Mouse (Mus musculus) retina, postnatal 7 days (tissue): ENCODE data around the gene Bola1.
A peak's percentile ranks its signal among the peaks of the same experiment; 100 is the strongest.
"Not testable (repeated sequence)": the region's sequence is repeated elsewhere in the genome, so short reads cannot be mapped to it uniquely, and the experiment has no call there.

Experiments used
- DNase-seq: peaks from one replicate; pipeline ENCODE4 v3.0.0-alpha.2; 2012; ENCODE audit warnings: low read depth, low spot score

The Bola1 gene

GRCm38 (mm10) chr3:96226695-96227648 lies 7.5 kb upstream of the Bola1 start:
- DNase-seq: no peak

GRCm38 (mm10) chr3:96225421-96225820 lies 5.9 kb upstream of the Bola1 start:
- DNase-seq: no peak

GRCm38 (mm10) chr3:96222774-96223173 lies 3.3 kb upstream of the Bola1 start:
- no peak for DNase-seq

GRCm38 (mm10) chr3:96221640-96222038 lies 2.1 kb upstream of the Bola1 start:
- no peak for DNase-seq

- peak; percentile 41 for DNase-seq
These were observed 1.5 kb upstream of the Bola1 start, which contains the start of the genes Hist2h2ac and Hist2h2be for GRCm38 (mm10) chr3:96220765-96221639. Hist2h2ac (minus strand) TSS chr3:96220880. Hist2h2be (plus strand) TSS chr3:96221119.

- DNase-seq: peak; percentile 16
These were observed 739 bp upstream of the Bola1 start for GRCm38 (mm10) chr3:96220131-96220764.

- peak; percentile 9 for DNase-seq
These were observed 293 bp downstream of the Bola1 start for GRCm38 (mm10) chr3:96219191-96219641.

- no peak for DNase-seq
These were observed 10.3 kb downstream of the Bola1 start for GRCm38 (mm10) chr3:96209242-96209641.

GRCm38 (mm10) chr3:96207819-96208218 lies 11.7 kb downstream of the Bola1 start:
- DNase-seq: no peak

GRCm38 (mm10) chr3:96199731-96200130 lies 19.8 kb downstream of the Bola1 start:
- DNase-seq: no peak

GRCm38 (mm10) chr3:96198601-96199251 lies 20.8 kb downstream of the Bola1 start:
- DNase-seq: not testable (repeated sequence)

- DNase-seq: no peak
These were observed 21.3 kb downstream of the Bola1 start for GRCm38 (mm10) chr3:96198181-96198580.

- DNase-seq: no peak
These were observed 22.3 kb downstream of the Bola1 start for GRCm38 (mm10) chr3:96197129-96197749.

- DNase-seq: no peak
These were observed 22.9 kb downstream of the Bola1 start for GRCm38 (mm10) chr3:96196437-96197128.

GRCm38 (mm10) chr3:96195616-96196313 lies 23.7 kb downstream of the Bola1 start:
- DNase-seq: no peak

- no peak for DNase-seq
These were observed 24.5 kb downstream of the Bola1 start for GRCm38 (mm10) chr3:96194966-96195365.

- no peak for DNase-seq
These were observed 26.5 kb downstream of the Bola1 start for GRCm38 (mm10) chr3:96192977-96193376.

- DNase-seq: no peak
These were observed 37.1 kb downstream of the Bola1 start for GRCm38 (mm10) chr3:96182382-96182776.
